Mouse (Mus musculus) heart, postnatal 0 days (tissue): ENCODE measurements around the gene Unc45a. TPM values are rescaled to one million over a fixed set of nuclear protein-coding genes. Genes with fewer than 3 reads are reported as not detected.

Source experiments
- ATAC-seq: fragments of 200-750 bp; cut with Nextera tagmentation; 2 replicates; pipeline ENCODE4 v1.8.0; 2017; ENCODE audit warnings: low read depth, moderate number of reproducible peaks, moderate library complexity; ENCODE audit not compliant: insufficient read depth
- DNase-seq: peaks from one replicate; pipeline ENCODE4 v3.0.0-alpha.2; 2016; ENCODE audit warnings: low spot score
- H3K27ac ChIP-seq: fragments of 300-500 bp; sonication (generic); 2 replicates; pipeline ENCODE4 v1.5.1; 2014; ENCODE audit warnings: low read depth, mild to moderate bottlenecking
- H3K27me3 ChIP-seq: fragments of 300-500 bp; sonication (generic); 2 replicates; pipeline ENCODE4 v1.6.1; 2014; ENCODE audit warnings: low read length, mixed read lengths; ENCODE audit not compliant: control insufficient read depth, insufficient read depth
- H3K36me3 ChIP-seq: fragments of 300-500 bp; sonication (generic); replicated peaks from 2 replicates; pipeline ENCODE4 v1.6.1; 2014; ENCODE audit warnings: low read length, mixed read lengths; ENCODE audit not compliant: control insufficient read depth, insufficient read depth
- H3K4me1 ChIP-seq: fragments of 300-500 bp; sonication (generic); 2 replicates; pipeline ENCODE4 v1.6.1; 2014; ENCODE audit warnings: antibody characterized with exemption; ENCODE audit not compliant: control insufficient read depth, insufficient read depth
- H3K4me2 ChIP-seq: fragments of 300-500 bp; sonication (generic); 2 replicates; pipeline ENCODE4 v1.6.1; 2014; ENCODE audit warnings: low read depth, mild to moderate bottlenecking, low read length, moderate library complexity
- H3K4me3 ChIP-seq: fragments of 300-500 bp; sonication (generic); 2 replicates; pipeline ENCODE4 v1.5.1; 2014; ENCODE audit warnings: low read depth, low read length
- H3K9ac ChIP-seq: fragments of 300-500 bp; sonication (generic); replicated peaks from 2 replicates; pipeline ENCODE4 v1.6.1; 2014; ENCODE audit warnings: low read depth, low read length, mixed read lengths
- H3K9me3 ChIP-seq: fragments of 300-500 bp; sonication (generic); replicated peaks from 2 replicates; pipeline ENCODE4 v1.6.1; 2016; ENCODE audit warnings: low read length; ENCODE audit not compliant: control insufficient read depth
- CTCF ChIP-seq: IDR thresholded peaks from 2 replicates; pipeline ENCODE4 v1.5.1; 2016; ENCODE audit warnings: antibody characterized with exemption, control low read depth, low read depth
- EP300 ChIP-seq: IDR thresholded peaks from 2 replicates; pipeline ENCODE4 v1.6.1; 2016; ENCODE audit warnings: antibody characterized with exemption, low read depth
- WGBS: fragments of 180-500 bp; shearing (Covaris S2); extraction: QIAGEN DNeasy Blood & Tissue Kit; methylation state at CpG from one replicate; pipeline ENCODE4 v1.1.7; 2014; 5-methylcytosine and 5-hydroxymethylcytosine counted together
- polyA plus RNA-seq: library from polyadenylated mRNA; unstranded; fragments of >200 nt; fragmentation: Nextera tagmentation; extraction: Ambion mirVana; gene quantifications from 2 replicates; pipeline ENCODE4 v1.2.1, GENCODE M21; 2015
- total RNA-seq: library from RNA; depleted of rRNA; stranded (reverse); fragments of >200 nt; gene quantifications from 2 replicates; pipeline ENCODE4 v1.2.3, GENCODE M21; 2014; ENCODE audit warnings: low replicate concordance

Unc45a gene
- total and polyA plus RNA-seq, 2 experiments from 2014 or later: 12.5 to 44.5 TPM

GRCm38 (mm10) chr7:80379531-80379930, 38.7 kb upstream of the Unc45a start:
- Histone ChIP-seq H3K4me3 (no peak overlapping the region), H3K9ac (no peak overlapping the region), H3K27me3 (no peaks in the 10 kb centered on the region), H3K36me3 (peaks cover 43% of the 10 kb centered on the region), H3K9me3 (no peaks in the 10 kb centered on the region), H3K4me1 (no peaks in the 10 kb centered on the region), H3K27ac (no peak overlapping the region), H3K4me2 (no peak overlapping the region)
- WGBS: 67% methylated on average over 13 of the region's 13 CpGs
- ATAC-seq (no peak), DNase-seq (no peak)
- TF ChIP-seq CTCF: peak; percentile 40
- TF ChIP-seq EP300: no peak

- H3K9me3 ChIP-seq: no peaks in the 10 kb centered on the region
- ATAC-seq (0 out of 2 replicates have a peak, but pooled peaks have one; percentile 31), DNase-seq (peak; percentile 53)
- H3K27ac ChIP-seq: no peak overlapping the region
- peak; percentile 86 for TF ChIP-seq CTCF
- TF ChIP-seq EP300: no peak
- H3K4me3 ChIP-seq: no peak overlapping the region
- H3K36me3 ChIP-seq: peaks cover 30% of the 10 kb centered on the region
- H3K4me2 ChIP-seq: no peak overlapping the region
- H3K9ac ChIP-seq: no peak overlapping the region
- no peaks in the 10 kb centered on the region for H3K27me3 ChIP-seq
- H3K4me1 ChIP-seq: no peaks in the 10 kb centered on the region
- WGBS: 25% methylated on average over 6 of the region's 6 CpGs
These were observed 36.7 kb upstream of the Unc45a start for GRCm38 (mm10) chr7:80377471-80377870.

GRCm38 (mm10) chr7:80376192-80376591, 35.4 kb upstream of the Unc45a start:
- WGBS: 79% methylated on average over 10 of the region's 10 CpGs
- Histone ChIP-seq H3K9ac (no peak overlapping the region), H3K4me2 (no peak overlapping the region), H3K36me3 (peaks cover 23% of the 10 kb centered on the region), H3K9me3 (no peaks in the 10 kb centered on the region), H3K27ac (no peak overlapping the region), H3K4me1 (no peaks in the 10 kb centered on the region), H3K27me3 (no peaks in the 10 kb centered on the region), H3K4me3 (no peak overlapping the region)
- no peak for TF ChIP-seq CTCF
- TF ChIP-seq EP300: no peak
- no peak for DNase-seq
- ATAC-seq: no peak

GRCm38 (mm10) chr7:80375376-80376039, 34.7 kb upstream of the Unc45a start:
- no peak for TF ChIP-seq CTCF
- no peak for TF ChIP-seq EP300

GRCm38 (mm10) chr7:80374733-80375132, 33.9 kb upstream of the Unc45a start:
- H3K9ac ChIP-seq: no peak overlapping the region
- no peak overlapping the region for H3K4me3 ChIP-seq
- ATAC-seq (no peak), DNase-seq (no peak)
- H3K27ac ChIP-seq: no peak overlapping the region
- H3K4me1 ChIP-seq: 0 out of 2 replicates have a peak, but pooled peaks cover 3% of the 10 kb centered on the region
- TF ChIP-seq EP300: no peak
- TF ChIP-seq CTCF: no peak
- H3K4me2 ChIP-seq: no peak overlapping the region
- no peaks in the 10 kb centered on the region for H3K9me3 ChIP-seq
- H3K27me3 ChIP-seq: no peaks in the 10 kb centered on the region
- H3K36me3 ChIP-seq: peaks cover 11% of the 10 kb centered on the region; the same call in 1 of the 2 replicates
- 93% methylated on average over 3 of the region's 3 CpGs for WGBS

More at GRCm38 (mm10) chr7:80375376-80376039, 34.7 kb upstream of the Unc45a start:
- Histone ChIP-seq H3K9ac (no peak overlapping the region), H3K4me3 (no peak overlapping the region), H3K4me1 (no peaks in the 10 kb centered on the region), H3K4me2 (no peak overlapping the region), H3K27ac (no peak overlapping the region), H3K9me3 (no peaks in the 10 kb centered on the region), H3K27me3 (no peaks in the 10 kb centered on the region), H3K36me3 (peaks cover 19% of the 10 kb centered on the region)
- ATAC-seq: no peak
- WGBS: 49% methylated on average over 9 of the region's 9 CpGs
- DNase-seq: peak; percentile 14

GRCm38 (mm10) chr7:80374280-80374679, 33.5 kb upstream of the Unc45a start:
- Histone ChIP-seq H3K9me3 (no peaks in the 10 kb centered on the region), H3K4me1 (0 out of 2 replicates have a peak, but pooled peaks cover 8% of the 10 kb centered on the region), H3K4me3 (no peak overlapping the region), H3K36me3 (peaks cover 6% of the 10 kb centered on the region; the same call in 1 of the 2 replicates), H3K9ac (no peak overlapping the region), H3K27me3 (no peaks in the 10 kb centered on the region), H3K27ac (no peak overlapping the region), H3K4me2 (no peak overlapping the region)
- DNase-seq (no peak), ATAC-seq (no peak)
- TF ChIP-seq CTCF: no peak
- no peak for TF ChIP-seq EP300
- 51% methylated on average over 3 of the region's 3 CpGs for WGBS
